Mouse (Mus musculus) telencephalon, adult 2 months (tissue): ENCODE measurements at regions not wholly inside any gene's neighbourhood (a gene's known extent, or its start where the extent isn't known, plus 50 kb on each side); places are given as distances from the start of the nearest gene placed in this dataset.
A peak's percentile ranks its signal among the peaks of the same experiment; 100 is the strongest.

Experiments used
- DNase-seq: peaks from one replicate; pipeline ENCODE4 v3.0.0-alpha.2; 2011; ENCODE audit warnings: low read depth, low spot score

DNA sequence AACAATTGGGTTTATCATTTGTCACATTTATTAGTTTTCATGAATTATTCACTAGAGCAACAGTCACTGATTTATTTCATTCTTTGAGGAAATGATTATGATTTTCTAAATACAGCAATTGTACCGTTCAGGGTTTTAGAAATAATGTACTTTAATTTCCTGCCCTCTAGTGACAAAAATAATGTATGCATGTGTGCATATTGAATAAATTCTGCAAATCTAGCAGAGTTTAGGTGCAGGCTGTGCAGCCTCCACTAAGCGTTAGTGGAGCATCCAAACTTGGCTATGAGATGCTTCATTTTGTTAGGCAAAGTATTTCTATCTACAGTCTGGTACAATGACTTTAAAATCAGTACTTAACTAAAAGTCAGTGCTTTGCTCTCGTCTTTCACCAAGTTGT lies 642.1 kb upstream of the A830018L16Rik start:
- DNase-seq, result no peak

DNA sequence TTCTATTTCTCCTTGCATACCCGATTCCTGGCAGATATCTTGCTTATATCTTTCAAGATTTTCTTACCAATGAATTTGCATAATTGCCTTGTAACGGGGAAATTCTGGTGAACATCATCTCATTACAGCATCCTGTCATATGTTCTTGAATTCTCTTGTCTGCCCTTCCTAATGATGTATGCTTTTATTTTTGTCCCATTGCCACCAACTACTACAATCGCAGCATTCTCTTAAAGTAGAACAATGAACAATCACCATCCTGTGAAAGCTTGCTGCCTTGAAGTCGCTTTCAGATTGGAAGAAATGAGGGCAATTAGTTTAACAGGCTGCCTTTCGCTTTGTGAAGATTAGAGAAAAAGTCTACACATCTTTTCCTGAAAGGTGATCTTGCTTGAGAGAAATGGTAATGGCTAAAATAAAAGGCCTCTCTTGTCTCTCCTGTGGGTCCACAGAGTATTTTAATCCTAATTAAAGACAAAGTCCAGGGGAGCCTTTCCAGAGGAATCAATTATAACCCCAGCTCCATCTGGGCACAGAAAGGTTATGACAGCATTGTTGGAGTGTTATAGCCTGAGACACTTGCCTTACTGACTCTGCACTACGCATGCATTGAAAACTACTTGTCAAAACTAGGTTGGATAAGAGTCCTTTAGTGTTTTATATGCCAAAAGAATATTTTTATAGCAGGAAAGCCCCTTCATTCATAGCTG lies 619.7 kb upstream of the A830018L16Rik start:
- no peak for DNase-seq

DNA sequence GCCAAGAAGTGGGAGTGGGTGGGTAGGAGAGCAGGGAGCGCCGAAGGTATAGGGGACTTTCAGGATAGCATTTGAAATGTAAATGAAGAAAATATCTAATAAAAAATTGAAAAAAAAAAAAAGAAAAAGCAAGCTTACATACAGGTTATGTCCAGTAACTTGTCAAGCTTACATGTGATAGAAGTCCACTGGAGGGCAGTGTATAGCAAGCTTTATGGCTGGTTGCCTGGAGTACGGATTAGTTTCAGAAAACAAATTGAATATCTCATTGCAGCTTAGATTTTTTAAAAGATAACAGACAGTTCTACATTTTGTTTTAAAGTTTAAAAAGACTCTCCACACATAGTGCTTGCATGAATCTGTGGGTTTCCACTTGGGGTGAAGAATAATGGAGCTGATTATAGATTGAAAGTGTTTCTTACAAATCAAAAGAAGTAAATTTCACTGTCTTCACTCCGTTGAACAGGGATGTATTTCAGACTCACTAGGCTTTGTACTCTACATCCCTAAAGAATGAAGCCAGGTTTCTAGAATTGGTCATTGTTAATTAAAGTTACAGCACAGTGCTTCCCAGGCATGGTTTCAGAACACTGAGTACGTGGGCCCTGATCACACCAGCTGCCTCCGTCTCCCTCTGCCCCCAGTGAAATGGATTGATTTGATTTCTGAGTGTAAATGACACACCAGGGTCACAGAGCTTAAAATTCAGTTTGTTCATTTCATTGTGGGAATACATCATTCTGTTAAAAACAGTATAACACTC lies 578.1 kb upstream of the A830018L16Rik start:
- peak; percentile 55 for DNase-seq

DNA sequence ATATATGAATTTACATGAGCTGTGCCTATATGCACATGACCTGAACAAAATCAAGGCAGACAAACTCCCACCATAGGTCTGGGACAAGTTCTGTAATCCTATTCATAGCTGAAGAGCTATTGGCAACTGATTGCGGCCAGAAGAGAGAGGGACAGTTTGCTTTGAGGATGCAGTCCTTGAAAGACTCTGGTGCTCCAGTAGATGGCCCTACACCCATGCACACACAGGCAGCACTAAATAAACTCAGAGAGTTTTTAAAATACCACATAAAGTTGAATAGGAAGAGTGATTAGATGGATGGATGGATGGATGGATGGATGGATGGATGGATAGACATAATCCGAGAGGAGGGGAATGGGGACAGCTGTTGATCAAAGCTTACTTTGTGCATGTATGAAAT lies 576.7 kb upstream of the A830018L16Rik start:
- no peak for DNase-seq

DNA sequence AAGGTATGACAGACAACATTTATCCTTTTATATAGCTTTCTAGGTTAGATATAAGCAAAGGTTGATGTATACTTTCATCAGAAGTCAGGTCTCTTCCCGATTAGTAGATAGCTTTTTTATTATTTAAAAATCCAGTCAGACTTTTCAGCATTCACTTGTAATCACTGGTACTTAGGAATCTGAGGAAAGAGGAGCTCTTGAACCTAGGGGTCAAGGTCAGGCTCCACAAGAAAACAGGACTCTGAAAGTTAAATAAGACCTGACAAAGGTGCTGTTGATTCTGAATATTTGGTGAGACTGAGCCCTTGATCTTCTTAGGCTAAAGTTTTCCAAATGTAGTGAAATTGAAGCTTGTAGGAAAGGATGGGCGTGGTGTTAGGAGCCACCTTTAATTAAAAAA lies 561.0 kb upstream of the A830018L16Rik start:
- DNase-seq, result no peak

DNA sequence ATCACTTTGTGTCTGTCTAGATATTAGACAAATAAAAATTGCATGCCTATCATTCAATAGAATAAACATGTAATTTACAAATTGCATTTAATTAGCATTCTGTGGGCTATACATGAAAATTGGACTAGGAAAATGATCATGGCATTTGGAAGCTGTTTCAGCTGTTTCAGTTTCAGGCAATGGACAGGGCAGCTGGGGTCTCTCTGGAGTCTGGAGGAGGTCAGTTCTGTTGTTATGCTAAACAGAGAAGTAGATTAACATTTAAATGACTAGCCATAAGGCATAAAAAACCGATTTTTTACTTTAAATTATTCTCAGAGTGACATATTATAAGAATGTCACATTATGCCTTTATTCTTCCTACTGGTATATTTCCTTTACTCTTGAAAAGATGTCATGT lies 559.4 kb upstream of the A830018L16Rik start:
- no peak for DNase-seq

DNA sequence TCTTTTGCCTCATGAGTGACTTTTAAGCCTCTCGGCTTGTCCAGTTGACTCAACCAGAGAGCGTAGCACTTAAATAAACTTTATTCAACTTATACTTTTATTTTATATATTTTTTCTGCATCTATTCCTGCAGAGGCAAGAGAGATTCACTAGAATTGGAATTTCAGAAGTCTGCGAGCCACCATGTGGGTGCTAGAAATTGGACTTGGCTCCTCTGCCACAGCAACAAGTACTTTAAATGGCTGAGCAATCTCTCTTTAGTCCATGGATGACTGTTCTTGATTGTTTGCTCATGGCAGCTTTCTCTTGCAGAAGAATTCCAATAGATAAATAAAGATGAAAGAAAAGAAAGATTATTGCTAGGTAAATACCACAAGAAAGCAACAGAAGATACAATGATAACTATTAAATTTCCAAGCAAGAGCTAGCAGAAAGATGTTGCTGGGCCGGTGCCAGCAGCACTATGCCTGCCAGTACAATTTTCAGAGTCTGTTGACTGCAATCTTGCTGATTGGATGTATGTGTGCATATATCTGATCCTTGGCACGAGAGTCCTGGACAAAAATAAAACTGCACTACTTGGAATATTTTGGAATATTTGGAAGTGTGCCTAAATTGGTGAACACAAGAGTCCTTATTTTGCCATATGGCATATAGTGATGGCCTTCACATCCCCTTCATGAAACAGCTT lies 542.6 kb upstream of the A830018L16Rik start:
- DNase-seq, result no peak

DNA sequence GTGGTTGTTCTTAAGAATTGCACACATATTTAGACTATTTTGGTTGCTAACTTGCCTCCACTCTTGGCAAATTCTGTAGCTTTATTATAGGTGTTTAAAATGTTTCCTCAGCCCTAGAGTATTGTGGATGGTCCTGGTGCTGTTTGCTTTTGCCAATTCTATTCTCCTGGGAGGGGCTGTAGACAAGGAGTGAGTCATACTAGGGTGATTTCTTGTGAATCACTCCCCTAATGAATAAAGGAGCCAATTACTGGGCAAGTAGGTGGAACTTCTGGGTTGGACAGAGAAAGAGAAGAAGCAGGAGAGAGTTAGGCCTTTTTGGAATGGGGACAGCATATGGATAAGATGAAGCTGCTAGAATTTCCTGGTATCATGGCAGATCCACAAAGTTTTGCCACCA lies 541.6 kb upstream of the A830018L16Rik start:
- no peak for DNase-seq

DNA sequence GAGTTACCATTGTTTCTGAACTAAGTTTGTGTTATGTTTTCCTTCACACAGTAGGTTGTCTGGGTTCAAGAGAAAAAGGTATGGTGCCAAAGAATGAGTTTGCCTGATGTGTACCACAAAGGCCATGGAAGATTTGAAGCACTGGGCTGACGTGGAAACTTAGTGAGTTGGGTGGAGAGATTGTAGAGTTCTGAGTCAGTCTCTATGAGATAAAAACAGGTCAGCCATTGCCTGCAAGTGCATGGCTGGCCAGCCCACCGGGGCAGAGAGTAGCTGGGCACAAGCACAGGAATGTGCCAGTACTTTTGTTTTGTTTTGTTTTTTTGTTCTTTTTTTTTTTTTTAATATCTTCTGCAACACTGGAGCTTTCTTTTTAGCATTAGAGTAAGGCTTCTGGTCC lies 541.2 kb upstream of the A830018L16Rik start:
- DNase-seq, result no peak

DNA sequence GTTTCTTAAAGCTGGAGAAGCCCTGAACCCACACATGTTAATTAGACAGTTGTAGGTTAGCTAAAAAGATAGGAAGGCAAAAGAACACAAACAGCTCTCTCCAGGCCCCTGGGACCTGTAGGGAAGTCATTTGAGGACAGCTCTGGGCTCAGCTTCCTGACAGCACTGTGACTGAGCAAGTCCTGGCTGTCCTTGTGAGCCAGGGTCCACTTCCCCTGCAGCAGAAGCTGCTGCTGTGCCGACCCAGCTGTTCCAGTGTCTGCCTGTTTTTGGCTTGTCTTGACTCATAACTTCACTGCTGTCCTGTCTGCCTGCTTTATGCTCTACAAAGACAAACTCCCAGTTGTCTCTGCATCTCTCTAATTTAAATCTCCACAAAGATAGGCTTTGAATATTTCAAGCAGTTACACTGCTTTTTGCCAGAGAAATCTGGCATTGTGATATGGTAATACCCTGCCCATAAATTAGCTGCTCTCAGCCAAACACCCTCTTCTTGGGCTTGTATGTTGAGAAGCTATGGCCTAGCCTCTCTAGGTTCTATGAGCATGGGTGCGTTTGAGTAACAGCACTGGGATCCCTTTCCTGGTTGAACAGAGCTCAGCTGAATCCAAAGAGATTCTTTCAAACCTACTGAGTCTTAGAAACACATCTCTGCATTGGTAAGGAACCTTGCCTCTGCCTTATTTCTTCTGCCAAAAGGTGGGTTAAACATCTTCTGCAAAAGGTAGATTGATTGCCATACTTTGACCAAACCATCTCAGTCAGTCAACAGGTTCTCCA lies 536.3 kb upstream of the A830018L16Rik start:
- DNase-seq, result no peak

DNA sequence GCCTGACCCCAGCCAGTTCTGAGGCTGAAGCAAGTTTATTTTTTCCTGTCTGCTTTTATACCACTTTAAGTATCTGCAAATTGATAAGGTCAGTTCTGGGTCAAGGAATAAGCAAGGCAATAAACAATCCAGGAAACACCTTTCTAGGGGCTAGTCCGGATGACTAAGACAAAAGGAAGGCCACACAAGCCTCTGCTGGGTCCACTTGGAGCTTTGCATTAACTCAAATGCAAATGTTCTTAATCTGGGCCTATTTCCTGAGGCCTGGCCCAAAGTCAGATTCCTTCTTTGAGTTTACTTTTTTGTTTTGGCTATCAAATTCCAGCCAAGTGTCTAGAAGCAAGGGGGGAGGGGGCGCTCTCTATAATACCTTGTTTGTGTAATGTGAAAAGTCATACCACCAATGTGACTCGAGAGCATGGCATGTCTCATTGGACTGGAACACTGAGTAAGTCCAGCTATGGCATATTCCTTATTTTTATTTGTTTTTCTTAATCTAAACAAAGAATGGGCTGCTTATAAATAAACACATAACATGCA lies 535.6 kb upstream of the A830018L16Rik start:
- no peak for DNase-seq

DNA sequence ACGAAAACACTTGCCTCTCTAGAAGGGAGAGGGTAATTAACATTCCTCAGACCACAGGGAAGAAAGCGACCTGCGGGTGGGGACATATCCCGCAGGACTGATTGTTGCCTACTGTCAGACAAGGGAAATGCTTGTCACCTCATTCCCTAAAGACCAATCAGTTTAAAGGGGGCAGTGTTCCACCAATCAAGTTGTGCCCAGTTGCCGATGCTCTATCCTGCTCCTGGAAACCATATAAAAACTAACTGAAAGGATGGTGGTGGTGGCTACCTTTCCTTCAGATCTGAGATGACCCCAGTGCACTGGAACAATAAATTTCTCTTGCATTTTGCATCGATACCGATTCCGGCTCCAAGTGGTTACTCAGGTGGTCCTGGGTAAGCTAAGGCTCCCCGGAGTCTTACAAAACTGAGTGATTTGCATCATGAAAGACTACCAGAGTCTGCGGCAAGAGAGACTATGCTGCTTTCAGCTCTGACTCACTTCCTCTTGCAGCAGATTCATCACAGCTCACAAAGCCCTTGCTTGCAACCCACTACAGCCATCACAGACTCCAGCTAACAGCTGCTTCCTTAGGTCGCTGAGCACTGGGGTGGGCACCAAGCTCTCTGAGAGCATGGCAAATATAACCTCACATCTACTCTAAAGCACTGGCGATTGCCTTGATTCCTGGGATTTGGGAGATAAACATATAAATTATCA lies 533.7 kb upstream of the A830018L16Rik start:
- DNase-seq, result no peak

DNA sequence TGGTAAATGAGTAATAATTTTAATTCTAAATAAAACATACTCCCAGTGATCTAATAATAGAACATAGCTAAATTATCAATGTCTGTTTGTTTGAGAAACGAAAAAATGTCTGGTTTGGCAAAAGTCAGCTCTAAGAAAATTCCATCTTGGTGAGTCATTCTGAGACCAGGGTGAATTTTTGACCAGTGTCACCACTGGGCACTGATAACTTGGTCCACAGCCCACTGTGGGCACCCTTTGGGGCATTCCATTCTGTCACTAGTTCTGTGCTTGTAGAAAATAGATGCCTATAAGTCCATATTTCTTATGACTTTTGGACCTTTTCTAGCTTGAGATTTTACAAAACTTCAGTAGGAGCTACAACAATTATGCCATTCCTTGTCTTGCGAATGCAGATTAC lies 515.1 kb upstream of the A830018L16Rik start:
- no peak for DNase-seq

DNA sequence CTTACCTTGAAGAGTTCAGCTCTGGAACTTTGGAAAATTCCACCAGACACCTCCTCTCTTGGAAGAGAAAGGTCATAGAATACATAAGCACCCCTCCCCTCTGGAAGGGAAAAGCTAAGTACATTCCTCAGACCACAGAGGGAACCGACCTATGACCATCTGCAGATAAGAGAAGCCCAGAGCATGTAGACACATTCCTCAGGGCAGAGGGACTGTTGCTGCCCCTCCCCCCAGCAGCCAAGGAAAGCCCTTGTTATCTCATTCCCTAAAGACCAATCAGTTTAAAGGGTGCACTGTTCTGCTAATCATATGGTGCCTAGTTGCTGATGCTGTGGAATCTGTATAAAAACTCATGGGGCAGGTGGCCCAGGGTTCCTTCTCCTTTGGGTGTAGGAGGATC lies 511.2 kb upstream of the A830018L16Rik start:
- no peak for DNase-seq

DNA sequence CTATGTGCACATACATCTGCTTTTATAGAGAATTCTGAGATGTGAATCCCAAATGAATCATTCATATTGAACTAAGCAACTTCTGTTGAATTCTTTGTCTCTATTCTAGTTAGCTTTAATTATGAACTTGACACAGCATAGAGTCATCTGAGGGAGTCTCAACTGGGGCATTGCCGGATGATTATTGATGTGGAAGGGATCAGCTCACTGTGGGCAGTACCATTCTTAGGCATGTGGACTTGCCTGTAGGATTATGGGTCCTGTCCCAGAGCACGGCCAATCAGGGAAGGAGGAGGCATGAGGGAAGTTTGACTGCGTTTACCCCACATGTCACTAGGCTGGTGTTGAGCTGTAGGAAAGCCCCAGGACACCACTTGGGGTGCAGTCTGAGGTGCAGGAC lies 493.9 kb upstream of the A830018L16Rik start:
- DNase-seq, result no peak

DNA sequence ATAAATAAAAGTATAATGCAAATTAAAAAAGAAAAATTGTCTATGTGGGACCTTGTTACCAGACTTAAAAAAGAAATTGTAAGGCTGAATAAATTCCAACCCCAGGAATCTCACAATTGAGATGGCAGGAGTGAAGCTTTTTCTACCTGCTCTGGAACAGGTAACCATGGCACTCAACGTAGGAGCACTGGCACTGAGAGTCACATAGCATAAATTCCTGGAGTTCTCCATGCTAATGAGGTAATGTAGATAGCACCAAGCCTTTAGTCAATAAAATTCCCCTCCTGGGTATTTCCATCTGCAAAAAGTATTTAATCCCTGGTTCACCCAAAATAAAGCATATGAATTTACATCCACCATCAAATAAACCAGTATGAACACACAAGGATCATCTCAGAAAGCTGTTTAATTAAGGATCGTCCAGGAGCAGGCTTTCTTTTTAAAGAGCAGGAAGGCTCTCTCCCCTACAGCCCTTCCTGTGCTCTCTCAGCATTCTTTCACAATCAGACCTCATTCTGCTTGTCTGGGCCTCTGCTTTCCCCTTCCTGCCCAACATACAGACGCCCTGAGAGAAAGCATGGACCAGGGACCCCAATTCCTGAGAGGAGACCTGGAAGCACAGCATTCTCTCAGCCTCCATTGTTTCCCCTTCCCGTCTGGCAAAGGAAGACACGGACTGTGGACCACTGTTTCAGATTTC lies 481.4 kb upstream of the A830018L16Rik start:
- no peak for DNase-seq

DNA sequence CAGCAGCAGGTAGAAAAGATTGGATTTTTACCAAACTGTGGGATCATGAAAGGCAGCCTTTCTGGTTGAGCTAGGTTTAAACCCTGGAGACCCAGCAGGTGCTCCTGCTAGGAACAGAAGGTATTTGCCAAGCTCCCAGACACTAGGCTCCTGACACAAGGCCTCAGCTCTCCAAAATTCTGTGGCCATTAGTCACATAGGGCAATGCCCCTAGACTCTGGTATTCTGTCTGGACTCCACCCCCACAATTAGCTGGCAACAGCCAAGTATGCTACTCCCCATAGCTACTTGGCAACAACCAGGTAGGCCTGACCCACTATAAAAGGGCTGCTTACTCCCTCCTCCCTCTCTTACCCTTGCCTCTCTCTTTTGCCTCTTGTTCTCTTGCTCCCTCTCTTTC lies 480.7 kb upstream of the A830018L16Rik start:
- no peak for DNase-seq

DNA sequence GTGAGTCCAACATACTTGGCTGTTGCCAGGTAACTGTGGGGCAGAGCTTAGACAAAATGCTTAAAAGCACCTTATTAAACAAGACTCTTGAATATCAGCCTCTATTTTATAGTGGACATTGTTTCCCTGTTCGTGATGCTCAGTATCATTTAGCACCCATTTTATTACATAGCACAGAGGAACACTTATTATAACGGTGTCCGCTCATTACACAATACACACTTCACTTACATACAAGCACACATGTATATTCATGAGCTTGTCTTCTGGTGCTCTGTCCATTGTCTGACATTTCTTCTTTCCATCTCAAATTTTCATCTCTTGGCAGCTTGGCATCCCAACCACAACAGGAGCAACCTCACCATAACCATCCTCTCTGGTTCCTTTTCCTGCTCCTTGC lies 475.5 kb upstream of the A830018L16Rik start:
- no peak for DNase-seq

DNA sequence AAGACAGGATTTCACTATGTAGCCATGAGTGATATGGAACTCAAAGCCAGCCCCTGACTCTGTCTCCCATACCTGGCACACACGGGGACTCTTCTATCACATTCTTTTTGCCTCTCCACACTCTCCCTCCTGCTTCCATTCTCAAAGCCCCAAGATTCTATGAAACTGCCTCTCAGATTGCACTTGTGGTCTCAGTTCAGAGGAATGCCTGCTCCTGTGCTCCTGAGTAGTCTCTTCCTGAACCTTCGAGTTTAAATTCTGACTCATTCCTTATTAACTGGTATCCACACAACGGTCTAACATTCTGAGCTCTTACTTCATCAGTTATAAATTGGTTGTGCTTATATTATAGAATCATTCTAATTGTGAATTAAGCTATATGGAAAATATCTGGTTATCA lies 473.6 kb upstream of the A830018L16Rik start:
- no peak for DNase-seq

DNA sequence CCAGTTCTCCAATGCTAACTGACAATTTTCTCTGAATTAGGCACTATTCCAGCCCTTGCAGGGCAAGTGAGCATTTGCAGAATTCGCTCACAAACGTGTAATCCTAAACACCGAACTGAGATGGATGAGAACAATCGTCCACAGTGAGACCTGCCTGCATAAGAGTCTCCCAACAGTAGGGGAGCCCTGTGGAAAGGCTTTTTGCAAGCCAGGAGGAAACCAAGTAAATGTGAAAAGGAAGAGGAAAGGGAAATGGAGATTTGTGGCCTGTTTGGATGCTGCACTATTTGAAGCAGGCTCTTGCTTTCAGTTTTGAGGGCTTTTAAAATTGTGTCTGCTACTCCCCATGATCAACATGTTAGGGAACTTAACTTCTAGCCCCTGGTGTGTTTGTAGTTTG lies 470.9 kb upstream of the A830018L16Rik start:
- no peak for DNase-seq
